Mouse (Mus musculus): ENCODE measurements around the gene Tfap2b.

Gene Tfap2b

GRCm38 (mm10) chr1:19208641-19209358 is at the start of gene Tfap2b:
Gene Tfap2b, plus strand, starts transcription at chr1:19208914.
- no peak for DNase-seq (ENCODE audit: low spot score)

DNA sequence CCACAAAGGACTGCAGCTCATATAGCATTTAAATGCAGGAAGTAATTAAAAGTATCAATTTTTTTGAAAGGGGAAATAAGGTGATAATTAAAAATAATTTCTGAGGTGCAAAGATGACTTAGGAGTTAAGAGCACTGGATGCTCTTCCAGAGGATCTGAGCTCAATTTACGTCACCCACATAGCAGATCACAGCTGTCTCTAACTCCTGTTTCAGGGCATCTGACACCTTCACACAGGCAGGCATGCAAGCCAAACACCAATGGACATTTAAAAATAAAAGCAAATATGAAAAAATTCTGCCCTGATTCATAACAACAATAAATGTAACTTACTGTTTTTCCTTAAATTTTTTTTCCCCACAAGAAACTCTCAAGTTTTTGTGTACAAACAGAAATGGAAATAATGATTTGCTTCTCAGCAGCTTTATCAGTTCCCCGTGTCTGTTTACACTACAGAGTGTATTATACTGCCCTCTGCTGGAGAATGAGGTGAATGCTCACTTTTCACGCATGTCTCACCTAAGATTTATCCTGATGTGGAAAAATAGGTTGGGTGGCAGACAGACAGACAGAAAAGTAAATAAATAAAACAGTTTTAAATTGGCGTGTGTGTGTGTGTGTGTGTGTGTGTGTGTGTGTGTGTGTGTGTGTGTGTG is 29.8 kb upstream of the Tfap2b start:
- DNase-seq (ENCODE audit: low spot score): peak; percentile 16

- peak; percentile 30 for DNase-seq (ENCODE audit: low spot score)
Measured at GRCm38 (mm10) chr1:19205649-19206048, 3.1 kb upstream of the Tfap2b start.

DNA sequence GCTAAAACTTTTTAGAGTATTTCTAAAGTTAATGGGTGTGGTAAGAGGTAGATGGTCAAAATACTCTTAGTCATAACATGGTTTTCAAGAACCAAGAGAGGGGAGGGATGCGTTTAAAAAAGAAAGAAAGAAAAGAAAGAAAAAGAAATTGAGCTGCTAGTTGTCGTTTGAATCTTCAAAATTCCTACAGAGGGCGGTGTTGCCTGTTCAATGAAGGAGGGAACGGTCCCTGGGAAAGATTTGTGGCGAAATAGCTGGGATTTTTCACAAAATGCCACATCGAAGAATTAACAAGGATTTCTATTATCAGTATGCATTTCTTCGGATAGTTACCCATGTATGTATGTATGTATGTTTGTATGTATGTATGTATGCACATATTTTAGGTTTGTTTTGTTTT is 2.5 kb upstream of the Tfap2b start:
- DNase-seq (ENCODE audit: low spot score): no peak

- DNase-seq (ENCODE audit: low spot score): no peak
Measured at GRCm38 (mm10) chr1:19207611-19208010, 1.1 kb upstream of the Tfap2b start.

- DNase-seq (ENCODE audit: low spot score): no peak
Measured at GRCm38 (mm10) chr1:19209359-19209745, 638 bp downstream of the Tfap2b start.

DNA sequence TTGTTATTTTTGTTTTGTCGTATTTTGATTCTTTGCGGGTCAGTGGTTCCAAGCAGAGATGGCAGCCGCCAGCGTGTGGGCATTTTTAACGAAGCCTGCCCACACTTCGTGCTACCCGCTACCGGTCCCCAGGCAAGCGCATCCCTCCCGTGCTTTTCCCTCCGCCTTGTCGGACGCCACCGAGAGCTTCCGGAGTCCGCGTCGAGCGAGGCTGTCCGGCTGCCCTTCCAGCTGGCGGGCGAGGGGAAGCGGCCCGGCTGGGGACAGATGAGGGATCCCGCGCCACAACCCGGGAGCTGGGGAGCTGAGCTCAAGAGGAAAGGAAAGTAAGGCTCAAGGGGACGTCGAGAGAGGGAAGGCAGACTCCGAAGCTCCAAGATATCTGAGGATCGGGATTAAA is 1.1 kb downstream of the Tfap2b start:
- DNase-seq (ENCODE audit: low spot score): no peak

DNA sequence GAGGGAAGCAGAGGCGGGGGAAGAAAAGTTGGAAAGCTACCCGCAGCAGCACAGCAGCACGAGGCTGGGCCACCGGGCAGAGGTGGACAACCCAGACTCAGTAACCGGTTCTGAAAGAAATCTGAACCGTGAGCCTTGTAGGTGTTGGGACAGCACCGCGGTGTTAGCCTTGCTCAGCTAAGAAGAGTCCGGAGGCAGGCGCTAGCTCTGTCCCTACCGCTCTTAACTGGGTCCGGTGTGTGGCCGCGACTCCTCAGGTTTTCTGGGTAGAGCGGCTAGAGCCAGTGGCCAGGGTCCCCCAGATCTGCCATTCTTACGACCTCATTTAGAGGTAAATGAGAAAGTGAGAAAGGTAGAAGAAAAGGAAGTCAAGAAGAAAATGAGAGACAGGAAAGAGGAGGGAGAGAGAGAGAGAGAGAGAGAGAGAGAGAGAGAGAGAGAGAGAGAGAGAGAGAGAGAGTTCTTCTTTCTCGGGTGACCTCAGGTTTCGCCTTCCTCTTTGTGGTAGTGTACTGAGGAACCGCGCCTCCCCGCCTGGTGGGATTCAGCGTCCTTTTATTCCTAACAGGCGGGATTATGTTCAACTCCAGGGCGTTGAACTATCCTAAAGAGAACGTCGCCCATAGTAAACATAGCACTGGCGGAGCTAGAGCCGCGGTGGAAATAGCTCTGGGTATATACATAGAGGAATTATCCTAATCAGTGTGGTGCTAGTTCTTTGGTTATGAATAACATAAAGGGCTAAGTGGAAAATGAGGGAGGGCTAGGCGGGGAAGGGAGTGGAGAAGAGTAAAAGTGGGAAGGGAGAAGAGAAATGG is 1.7 kb downstream of the Tfap2b start:
- no peak for DNase-seq (ENCODE audit: low spot score)

- no peak for DNase-seq (ENCODE audit: low spot score)
Measured at GRCm38 (mm10) chr1:19211033-19211405, 2.3 kb downstream of the Tfap2b start.

- no peak for DNase-seq (ENCODE audit: low spot score)
Measured at GRCm38 (mm10) chr1:19211546-19212154, 2.9 kb downstream of the Tfap2b start.

GRCm38 (mm10) chr1:19212691-19213090 is 4.0 kb downstream of the Tfap2b start:
- no peak for DNase-seq (ENCODE audit: low spot score)

GRCm38 (mm10) chr1:19213171-19213570 is 4.5 kb downstream of the Tfap2b start:
- DNase-seq (ENCODE audit: low spot score): no peak

GRCm38 (mm10) chr1:19213851-19214395 is 5.2 kb downstream of the Tfap2b start:
- DNase-seq (ENCODE audit: low spot score): no peak

DNA sequence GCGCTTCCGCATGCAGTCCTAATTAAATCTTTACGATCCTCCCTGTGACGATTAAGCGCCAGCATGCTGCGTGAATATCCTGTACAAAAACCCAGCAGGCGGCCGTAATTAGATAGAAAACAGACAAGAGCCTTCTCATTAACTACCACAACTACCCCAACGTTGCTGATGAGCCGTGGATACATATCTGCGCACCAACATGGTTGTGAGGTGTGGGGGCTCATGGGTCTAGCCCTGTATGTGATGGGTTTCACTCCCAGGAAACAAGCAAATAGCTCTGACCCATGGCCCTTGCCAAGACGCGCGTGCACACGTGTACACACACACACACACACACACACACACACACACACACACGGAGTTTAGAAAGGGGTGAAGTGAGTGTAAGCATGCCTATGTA is 8.7 kb downstream of the Tfap2b start:
- no peak for DNase-seq (ENCODE audit: low spot score)

DNA sequence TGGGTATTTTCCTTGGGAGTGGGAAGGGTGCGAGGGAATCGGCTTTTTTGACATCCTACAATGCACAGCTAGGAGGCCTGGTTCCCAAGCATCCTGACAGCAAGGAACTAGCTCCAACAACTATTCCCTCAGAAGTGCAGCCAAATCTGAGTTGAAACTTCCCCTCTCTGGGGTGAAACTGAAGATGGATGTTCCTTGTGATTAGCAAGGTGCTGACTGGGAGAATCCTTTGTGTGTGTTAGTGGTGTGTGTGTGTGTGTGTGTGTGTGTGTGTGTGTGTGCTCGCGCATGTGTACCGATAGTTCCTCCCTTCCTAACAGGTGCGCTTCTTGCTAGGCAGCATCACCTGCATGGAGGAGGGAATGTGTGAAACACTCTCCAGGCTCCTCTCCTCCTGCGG is 9.5 kb downstream of the Tfap2b start:
- no peak for DNase-seq (ENCODE audit: low spot score)

DNA sequence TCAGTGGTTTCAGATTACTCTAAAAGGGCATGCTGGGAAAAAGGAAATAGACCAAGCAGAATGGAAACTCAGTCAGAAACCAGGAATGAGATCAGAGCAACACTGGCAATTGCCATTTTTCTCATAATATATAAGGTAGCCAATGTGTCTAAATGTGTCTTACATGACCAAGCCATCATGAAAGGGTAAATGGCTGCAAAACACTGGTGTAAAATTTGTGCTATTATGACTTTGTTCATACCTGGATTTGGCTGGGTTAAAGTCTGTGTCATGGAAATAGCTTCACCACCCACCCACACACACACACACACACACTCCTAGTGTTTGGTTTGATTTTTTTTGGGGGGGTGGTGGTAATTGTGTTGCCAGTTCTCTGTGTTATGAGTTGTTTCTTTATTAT is 10.7 kb downstream of the Tfap2b start:
- no peak for DNase-seq (ENCODE audit: low spot score)

DNA sequence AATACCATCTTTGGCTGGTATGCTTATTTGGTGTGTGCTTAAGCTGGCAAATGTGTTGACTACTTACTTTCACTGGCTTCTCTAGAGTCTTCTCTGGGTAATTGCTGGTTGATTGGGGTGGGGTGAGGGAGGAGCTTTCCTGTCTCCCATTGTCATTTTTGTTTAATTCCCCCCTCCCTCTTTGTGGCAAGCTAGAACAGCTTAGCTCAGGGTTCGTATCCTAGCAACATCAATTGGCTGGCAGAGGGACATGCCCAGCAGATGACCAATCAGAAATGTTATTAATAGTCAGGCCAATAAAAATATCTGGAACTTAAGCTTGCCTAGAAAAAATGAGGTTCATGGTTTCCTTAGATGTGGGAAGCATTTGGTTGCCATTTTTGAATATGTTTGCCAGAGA is 11.8 kb downstream of the Tfap2b start:
- no peak for DNase-seq (ENCODE audit: low spot score)

- no peak for DNase-seq (ENCODE audit: low spot score)
Measured at GRCm38 (mm10) chr1:19221601-19222000, 12.9 kb downstream of the Tfap2b start.

- DNase-seq (ENCODE audit: low spot score): no peak
Measured at GRCm38 (mm10) chr1:19226699-19227098, 18.0 kb downstream of the Tfap2b start.

DNA sequence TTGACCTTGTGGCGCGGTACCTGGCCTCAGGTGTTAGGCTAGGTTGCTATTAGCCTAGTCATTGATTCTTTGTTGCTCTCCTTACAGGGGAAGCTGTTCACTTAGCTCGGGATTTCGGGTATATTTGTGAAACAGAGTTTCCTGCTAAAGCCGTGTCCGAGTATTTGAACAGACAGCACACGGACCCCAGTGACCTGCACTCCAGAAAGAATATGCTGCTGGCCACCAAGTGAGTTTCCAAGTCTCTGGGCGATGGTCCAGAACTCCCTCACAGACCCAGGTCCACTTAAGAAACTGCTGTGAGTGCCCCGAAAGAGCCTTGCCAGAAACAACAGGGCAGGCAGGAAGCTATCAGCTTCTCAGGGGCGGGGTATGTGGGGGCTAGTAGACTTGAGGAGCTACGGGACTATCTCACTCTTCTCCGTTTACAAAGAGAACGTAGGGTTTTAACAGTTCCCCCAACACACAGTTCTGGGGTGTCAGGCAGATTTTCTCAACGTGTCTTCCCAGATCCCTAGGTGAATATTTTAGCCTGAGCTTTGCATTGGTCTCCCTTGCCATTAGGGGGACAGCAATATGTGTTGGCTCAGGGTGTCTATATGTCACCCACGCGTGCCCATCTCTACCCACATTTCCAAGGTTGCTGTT is 22.3 kb downstream of the Tfap2b start:
- no peak for DNase-seq (ENCODE audit: low spot score)

DNA sequence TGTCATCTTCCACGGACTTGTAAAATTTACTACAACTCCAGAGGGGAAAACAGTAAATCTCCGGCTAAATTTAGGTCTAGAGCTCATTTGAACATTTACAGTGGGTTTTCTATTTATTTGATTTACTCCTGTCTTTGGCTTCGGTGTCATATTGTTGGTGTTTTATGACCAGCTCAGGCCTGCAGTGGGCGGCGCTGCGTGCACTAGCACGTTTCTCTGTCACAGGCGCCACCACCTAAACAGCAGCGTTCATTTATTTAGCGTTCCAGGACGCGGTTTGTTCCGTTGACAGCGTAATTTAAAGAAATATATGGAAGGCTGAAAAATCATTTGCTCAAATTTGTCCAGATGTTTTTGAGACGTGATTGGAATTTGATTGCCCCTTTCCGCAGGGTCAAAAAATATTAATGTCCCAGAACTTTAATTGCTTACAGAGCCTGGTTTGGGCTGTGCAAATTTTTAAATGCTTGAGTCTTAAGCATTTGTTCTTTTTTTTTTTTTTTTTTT is 22.9 kb downstream of the Tfap2b start:
- DNase-seq (ENCODE audit: low spot score): no peak

- DNase-seq (ENCODE audit: low spot score): no peak
Measured at GRCm38 (mm10) chr1:19232743-19233142, 24.0 kb downstream of the Tfap2b start.
